Mouse (Mus musculus) heart, adult 18-20 months (tissue): ENCODE measurements around the gene Socs3. TPM values are rescaled to one million over a fixed set of nuclear protein-coding genes. Genes with fewer than 3 reads are reported as not detected.

ENCODE experiments used
- DNase-seq, 2 experiments: peaks; one replicate each; pipeline ENCODE4 v3.0.0; 2021 to 2022; ENCODE audit warnings: mixed read lengths in 1 of 2
- microRNA-seq, 2 experiments: library from miRNA; unstranded; fragments of <30 nt; microRNA quantifications; one replicate each; pipeline ENCODE4 v1.2.0; 2022
- total RNA-seq, 2 experiments: library from RNA; stranded (reverse); gene quantifications; 2 replicates each; pipeline ENCODE4 v1.2.3; 2021

The Socs3 gene
- total RNA-seq, 2 experiments from 2014 or later: 3.2 to 3.5 TPM

DNA sequence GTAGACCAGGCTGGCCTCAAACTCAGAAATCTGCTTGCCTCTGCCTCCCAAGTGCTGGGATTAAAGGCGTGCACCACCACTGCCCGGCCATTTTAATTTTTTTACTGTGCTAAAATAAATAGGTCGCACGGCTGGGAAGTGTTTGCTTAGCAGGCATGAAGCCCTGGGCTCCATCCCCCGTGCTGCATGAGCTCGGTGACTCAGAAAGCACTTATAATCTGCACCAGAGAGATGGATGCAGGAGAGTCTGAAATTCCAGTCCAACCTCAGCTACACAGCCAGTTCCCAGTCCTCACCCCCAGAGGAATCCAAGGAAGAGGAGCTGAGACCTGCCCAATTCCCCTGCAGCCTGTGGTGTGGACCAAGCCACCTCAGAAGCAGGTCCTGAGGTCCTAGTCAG lies 45.4 kb downstream of the Socs3 start:
- no peak for DNase-seq

DNA sequence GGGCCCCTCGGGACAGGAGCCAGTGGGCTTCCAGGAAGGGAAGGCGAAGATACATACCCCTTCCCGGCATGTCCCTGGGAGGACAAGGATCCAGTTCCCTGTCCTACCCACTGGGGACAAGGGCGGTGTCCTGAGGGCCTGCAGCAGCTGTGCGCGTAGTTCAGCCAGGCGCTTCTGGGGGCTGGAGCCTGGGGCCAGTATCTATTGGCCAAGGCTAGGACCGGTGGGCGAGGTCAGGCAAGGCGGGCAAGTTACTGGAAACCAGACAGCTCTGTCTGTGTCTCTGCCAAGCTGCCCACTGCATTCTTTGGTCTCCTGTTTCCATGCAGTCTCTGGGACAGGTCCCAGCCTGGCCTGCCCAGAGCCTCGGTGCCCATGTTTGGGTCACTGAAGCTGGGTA lies 46.6 kb downstream of the Socs3 start:
- DNase-seq: no peak

DNA sequence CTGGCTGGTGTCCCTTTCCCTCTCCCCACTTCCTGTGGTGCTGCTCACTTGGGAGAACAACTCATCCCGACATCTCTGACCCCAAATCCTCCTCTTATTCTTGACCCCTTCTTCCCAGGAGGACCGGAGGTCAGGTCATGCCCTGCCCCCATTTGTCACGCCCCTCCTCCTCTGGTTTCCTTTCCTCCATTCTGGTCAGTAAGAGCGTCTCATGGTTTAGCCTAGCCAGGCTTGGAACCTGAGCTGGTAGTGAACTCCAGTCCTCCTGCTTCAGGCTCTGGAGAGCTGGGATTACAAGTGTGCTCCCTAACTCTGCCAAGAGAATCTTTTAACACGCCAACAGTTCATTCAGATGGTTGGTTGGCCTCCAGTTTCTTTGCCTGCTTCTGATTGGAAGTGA lies 50.6 kb downstream of the Socs3 start:
- peak; percentile 29 to 43 for DNase-seq

DNA sequence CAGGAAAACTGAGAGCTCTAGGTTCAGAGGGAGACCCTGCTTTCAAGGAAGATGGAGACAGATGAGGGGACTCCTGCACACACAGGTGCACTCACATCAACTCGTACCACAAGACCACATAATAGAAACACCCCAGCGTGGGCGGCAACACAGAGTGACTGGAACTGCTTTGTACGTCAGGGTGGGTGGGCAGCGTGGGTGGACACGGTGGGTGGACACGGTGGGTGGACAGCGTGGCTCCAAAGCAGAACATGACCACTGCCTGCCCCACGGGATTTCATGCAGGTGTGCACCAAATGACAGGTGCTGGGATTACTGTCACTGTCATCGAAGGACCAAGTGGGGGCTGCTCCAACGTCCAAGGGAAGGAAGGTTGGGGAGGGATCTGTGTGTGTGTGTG lies 51.3 kb downstream of the Socs3 start:
- DNase-seq: no peak

Small RNA genes lying within 50 kb of the gene (microRNA-seq; reads per million reads assigned to microRNA genes)
- 0 to 0.54 reads per million in 2 experiments for gene Mir6933

Other genes with a start within 250 kb of the Socs3 start
- gene Tmc8, start 188.0 kb downstream of the Socs3 start, total RNA-seq: 1 to 10 TPM; 4.6 to 5.6 TPM
- gene Tmc6, start 187.8 kb downstream of the Socs3 start, total RNA-seq: 10 to 100 TPM; 11.6 to 16.4 TPM
- gene 6030468B19Rik, start 172.4 kb downstream of the Socs3 start, total RNA-seq: not detected
- 1 to 10 TPM in 1 of 2 experiments, under 1 TPM in 1; 0.87 to 1.4 TPM for gene Gm20708, start 160.4 kb downstream of the Socs3 start, total RNA-seq
- 100 to 1,000 TPM; 112 TPM for gene Syngr2, start 160.4 kb downstream of the Socs3 start, total RNA-seq
- 1 to 10 TPM; 3.9 to 5.5 TPM for gene Afmid, start 144.1 kb downstream of the Socs3 start, total RNA-seq
- gene Tk1, start 144.0 kb downstream of the Socs3 start, total RNA-seq: 1 to 10 TPM; 1.4 to 1.7 TPM
- gene Birc5, start 120.8 kb downstream of the Socs3 start, total RNA-seq: under 1 TPM; 0.23 to 0.84 TPM
- not detected for gene Tmem235, start 109.3 kb downstream of the Socs3 start, total RNA-seq
- gene Tha1, start 96.6 kb downstream of the Socs3 start, total RNA-seq: 10 to 100 TPM; 10.6 to 10.8 TPM
- gene Pgs1, start 16.2 kb upstream of the Socs3 start, total RNA-seq: 10 to 100 TPM; 17.0 to 18.8 TPM
- gene Dnah17, start 160.6 kb upstream of the Socs3 start, total RNA-seq: under 1 TPM; 0.02 to 0.05 TPM